Mouse (Mus musculus) midbrain, embryonic 14.5 days (tissue): ENCODE data around the gene Ache. TPM values are rescaled to one million over a fixed set of nuclear protein-coding genes. Genes with fewer than 3 reads are reported as not detected.
"Not testable (repeated sequence)": the region's sequence is repeated elsewhere in the genome, so short reads cannot be mapped to it uniquely, and the experiment has no call there.

Experiments
- ATAC-seq: fragments of 200-750 bp; cut with Nextera tagmentation; 2 replicates; pipeline ENCODE4 v1.8.0; 2017; ENCODE audit warnings: moderate number of reproducible peaks, moderate library complexity; ENCODE audit not compliant: low FRiP score, low TSS enrichment
- DNase-seq: peaks from one replicate; pipeline ENCODE4 v3.0.0-alpha.2; 2015
- H3K27ac ChIP-seq: fragments of 300-500 bp; sonication (generic); replicated peaks from 2 replicates; pipeline ENCODE4 v1.5.1; 2014; ENCODE audit warnings: mild to moderate bottlenecking, low read depth, low read length, moderate library complexity
- H3K27me3 ChIP-seq: fragments of 300-500 bp; sonication (generic); 2 replicates; pipeline ENCODE4 v1.6.1; 2014; ENCODE audit warnings: low read length, control low read depth, mixed read lengths; ENCODE audit not compliant: control insufficient read depth, insufficient read depth
- H3K36me3 ChIP-seq: fragments of 300-500 bp; sonication (generic); 2 replicates; pipeline ENCODE4 v1.6.1; 2014; ENCODE audit warnings: low read length, control low read depth; ENCODE audit not compliant: control insufficient read depth, insufficient read depth
- H3K4me1 ChIP-seq: fragments of 300-500 bp; sonication (generic); 2 replicates; pipeline ENCODE4 v1.6.1; 2014; ENCODE audit warnings: mild to moderate bottlenecking, antibody characterized with exemption, low read length, control low read depth; ENCODE audit not compliant: control insufficient read depth, insufficient read depth
- H3K4me2 ChIP-seq: fragments of 300-500 bp; sonication (generic); 2 replicates; pipeline ENCODE4 v1.6.1; 2014; ENCODE audit warnings: mild to moderate bottlenecking, low read length, moderate library complexity
- H3K4me3 ChIP-seq: fragments of 300-500 bp; sonication (generic); replicated peaks from 2 replicates; pipeline ENCODE4 v1.5.1; 2014; ENCODE audit warnings: low read depth, low read length
- H3K9ac ChIP-seq: fragments of 300-500 bp; sonication (generic); replicated peaks from 2 replicates; pipeline ENCODE4 v1.6.1; 2014; ENCODE audit warnings: mild to moderate bottlenecking, low read length, moderate library complexity
- H3K9me3 ChIP-seq: fragments of 300-500 bp; sonication (generic); 2 replicates; pipeline ENCODE4 v1.6.1; 2016; ENCODE audit warnings: low read length, control low read depth, mixed read lengths; ENCODE audit not compliant: control insufficient read depth
- WGBS: fragments of 180-500 bp; shearing (Covaris S2); extraction: QIAGEN DNeasy Blood & Tissue Kit; methylation state at CpG from one replicate; pipeline ENCODE4 v1.1.7; 2014; 5-methylcytosine and 5-hydroxymethylcytosine counted together
- polyA plus RNA-seq: library from polyadenylated mRNA; unstranded; fragments of >200 nt; fragmentation: Nextera tagmentation; extraction: Ambion mirVana; gene quantifications from 2 replicates; pipeline ENCODE4 v1.2.1, GENCODE M21; 2014

The Ache gene
- 22.2 and 35.7 TPM in 2 replicates for polyA plus RNA-seq

DNA sequence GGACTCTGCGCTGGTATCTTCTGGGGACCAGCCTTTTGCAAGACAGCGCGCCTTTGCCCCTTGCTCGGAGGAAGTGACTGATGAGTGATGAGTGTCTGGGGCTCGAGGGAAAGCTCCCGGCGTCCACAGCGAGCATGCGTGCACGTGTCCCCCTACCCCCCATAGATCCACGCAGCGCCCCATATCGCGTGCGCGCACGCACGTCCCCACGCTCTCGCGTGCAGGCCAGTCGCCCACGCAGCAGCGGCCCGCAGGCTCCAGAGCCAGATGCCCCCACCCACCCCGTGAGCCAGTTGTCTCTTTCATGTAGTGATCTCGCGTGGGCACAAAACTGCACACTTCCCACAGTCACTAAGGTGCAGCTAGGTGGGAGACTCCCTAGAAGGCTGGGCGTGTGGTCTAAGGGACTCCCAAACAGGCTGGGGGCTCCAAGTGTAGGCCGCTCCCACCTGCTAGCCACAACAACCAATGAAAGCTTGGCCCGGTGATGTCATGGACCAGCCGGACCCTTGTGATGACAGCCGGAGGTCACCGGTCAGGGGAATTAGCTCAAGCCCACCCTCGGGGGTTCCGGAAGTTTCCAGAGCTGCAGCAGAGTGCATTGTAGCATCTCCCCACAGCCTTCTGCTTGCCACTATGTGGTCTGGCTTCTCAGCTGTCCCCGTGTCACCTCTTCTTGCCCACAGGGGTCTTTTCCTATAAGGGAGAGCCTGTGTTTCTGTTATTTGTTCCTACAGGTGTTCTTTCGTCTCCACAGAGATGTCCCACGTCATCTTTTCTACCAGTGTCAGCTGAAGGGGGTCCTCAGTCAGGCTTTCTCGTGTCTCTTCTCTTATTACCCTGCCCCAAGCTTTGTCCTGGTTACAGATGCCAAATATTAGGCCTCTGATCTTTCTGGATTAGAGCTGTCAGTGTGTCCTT, at the start of gene Ache:
Ache (plus strand) TSS at position 488 of the 921 bp plus-strand sequence.
- under 1% methylated on average over 40 of the region's 40 CpGs for WGBS
- peak within 1 kb of the TSS; percentile 65 for H3K9ac ChIP-seq
- peak within 1 kb of the TSS; percentile 98 for H3K4me2 ChIP-seq
- peak; percentile 81 for DNase-seq
- H3K9me3 ChIP-seq, result no peaks in the 10 kb centered on the region
- peaks cover 22% of the 10 kb centered on the region for H3K27me3 ChIP-seq
- H3K27ac ChIP-seq, result peak within 1 kb of the TSS; percentile 71
- H3K4me3 ChIP-seq, result peak within 1 kb of the TSS; percentile 50
- no peaks in the 10 kb centered on the region for H3K36me3 ChIP-seq
- H3K4me1 ChIP-seq, result peaks cover 12% of the 10 kb centered on the region; the same call in 1 of the 2 replicates
- ATAC-seq, result peak; percentile 57

DNA sequence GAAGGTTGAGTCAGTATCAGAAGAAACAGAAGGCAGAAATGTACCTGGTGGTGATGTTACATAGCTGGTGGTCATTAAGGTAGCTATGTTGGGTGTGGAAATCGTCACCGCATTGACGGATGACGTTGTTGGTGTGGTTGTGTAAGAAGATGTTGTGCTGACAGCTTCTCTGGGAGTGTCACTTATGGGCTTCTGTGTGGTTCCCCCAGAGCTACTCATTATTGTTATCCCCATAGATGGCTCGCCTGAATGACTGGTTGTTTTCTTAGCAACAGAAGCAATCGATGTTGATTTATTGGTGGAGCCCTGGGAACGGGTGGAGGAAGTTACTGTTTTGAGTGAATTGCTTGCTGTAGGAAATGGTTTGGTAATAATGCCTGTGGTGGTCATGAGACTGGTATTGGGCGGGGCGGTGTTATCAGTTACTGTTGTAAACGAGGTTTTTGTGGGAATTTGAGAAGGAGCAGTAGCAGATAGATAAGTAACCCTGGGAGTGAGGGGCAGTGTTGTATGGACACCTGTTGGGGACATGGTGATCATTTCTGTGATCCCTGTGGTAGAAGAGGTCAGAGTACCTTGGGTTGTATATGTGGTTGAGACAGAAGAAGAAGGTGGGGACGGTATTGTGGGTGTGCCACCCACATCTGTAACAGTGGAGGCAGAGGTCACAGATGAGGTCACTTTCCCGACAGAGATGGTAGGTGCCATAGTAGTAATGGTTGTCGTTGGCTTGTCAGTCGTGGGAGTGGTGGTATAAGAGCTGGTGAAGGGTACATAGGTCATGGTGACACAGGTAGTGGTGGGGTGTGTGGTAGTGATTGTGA, 23.2 kb upstream of the Ache start:
- H3K9me3 ChIP-seq, result no peaks in the 10 kb centered on the region
- H3K9ac ChIP-seq, result no peak overlapping the region

DNA sequence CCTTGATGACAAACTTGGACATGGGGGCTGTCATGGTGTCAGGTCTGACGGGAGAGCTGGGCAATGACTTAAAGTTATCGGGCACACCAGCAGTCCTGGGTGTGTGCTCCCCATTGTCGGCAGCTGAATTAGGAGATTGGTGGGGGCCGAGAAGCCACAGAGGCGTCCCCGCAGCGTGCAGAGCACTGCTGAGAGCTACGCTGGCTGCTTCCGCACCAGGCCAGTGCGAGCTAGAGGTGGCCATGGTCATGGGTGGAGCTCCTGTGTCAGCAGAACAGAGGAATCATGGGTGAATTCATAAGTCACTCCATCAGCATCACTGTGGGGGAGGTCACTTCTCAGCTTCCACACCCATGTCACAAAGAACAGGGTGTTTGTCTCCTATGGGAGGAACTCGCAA, 22.5 kb upstream of the Ache start:
- Histone ChIP-seq H3K4me3 (no peak overlapping the region), H3K9me3 (no peaks in the 10 kb centered on the region), H3K4me2 (no peak overlapping the region), H3K27me3 (no peaks in the 10 kb centered on the region), H3K36me3 (no peaks in the 10 kb centered on the region), H3K27ac (no peak overlapping the region), H3K9ac (no peak overlapping the region), H3K4me1 (no peaks in the 10 kb centered on the region)
- ATAC-seq (no peak), DNase-seq (no peak)
- WGBS, result 91% methylated on average over 11 of the region's 11 CpGs

More for the DNA sequence above, 23.2 kb upstream of the Ache start:
- Histone ChIP-seq H3K27ac (no peak overlapping the region), H3K4me1 (no peaks in the 10 kb centered on the region), H3K27me3 (no peaks in the 10 kb centered on the region), H3K4me2 (no peak overlapping the region), H3K36me3 (no peaks in the 10 kb centered on the region), H3K4me3 (no peak overlapping the region)
- 91% methylated on average over 14 of the region's 14 CpGs for WGBS
- no peak for DNase-seq
- ATAC-seq, result no peak

- 32% methylated on average over 18 of the region's 18 CpGs for WGBS
- H3K27ac ChIP-seq, result no peak overlapping the region
- no peaks in the 10 kb centered on the region for H3K27me3 ChIP-seq
- H3K4me1 ChIP-seq, result no peaks in the 10 kb centered on the region
- 0 out of 2 replicates have a peak overlapping the region, but pooled peaks have one; percentile 12 for H3K9ac ChIP-seq
- H3K36me3 ChIP-seq, result no peaks in the 10 kb centered on the region
- ATAC-seq (no peak), DNase-seq (no peak)
- no peaks in the 10 kb centered on the region; the same call in 1 of the 2 replicates for H3K9me3 ChIP-seq
- H3K4me2 ChIP-seq, result peak overlapping the region; percentile 19
- no peak overlapping the region for H3K4me3 ChIP-seq
Observed at GRCm38 (mm10) chr5:137268131-137268910, 19.0 kb upstream of the Ache start.

- Histone ChIP-seq H3K4me2 (no peak overlapping the region), H3K9ac (no peak overlapping the region), H3K4me1 (no peaks in the 10 kb centered on the region), H3K9me3 (no peaks in the 10 kb centered on the region; the same call in 1 of the 2 replicates), H3K4me3 (no peak overlapping the region), H3K27ac (no peak overlapping the region), H3K36me3 (no peaks in the 10 kb centered on the region), H3K27me3 (no peaks in the 10 kb centered on the region)
- DNase-seq (peak; percentile 79), ATAC-seq (no peak)
- WGBS, result 52% methylated on average over 18 of the region's 18 CpGs
Observed at GRCm38 (mm10) chr5:137277360-137278342, 9.7 kb upstream of the Ache start.

DNA sequence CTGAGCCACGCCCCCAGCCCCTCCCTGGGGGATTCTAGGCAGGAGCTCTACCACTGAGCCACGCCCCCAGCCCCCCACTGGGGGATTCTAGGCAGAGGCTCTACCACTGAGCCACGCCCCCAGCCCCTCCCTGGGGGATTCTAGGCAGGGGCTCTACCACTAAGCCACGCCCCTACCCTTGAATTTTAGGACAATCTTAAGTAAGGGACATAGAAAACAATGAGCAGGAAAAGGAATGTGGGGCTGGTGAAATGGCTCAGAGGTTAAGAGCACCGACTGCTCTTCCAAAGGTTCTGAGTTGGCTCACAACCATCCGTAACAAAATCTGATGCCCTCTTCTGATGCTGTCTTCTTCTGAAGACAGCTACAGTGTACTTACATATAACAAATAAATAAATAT, 2.9 kb upstream of the Ache start:
- H3K4me2 ChIP-seq, DNase-seq, H3K9me3 ChIP-seq, H3K4me3 ChIP-seq, H3K27me3 ChIP-seq, H3K27ac ChIP-seq, H3K9ac ChIP-seq, ATAC-seq, H3K36me3 ChIP-seq: not testable (repeated sequence)
- 85% methylated on average over 5 of the region's 6 CpGs for WGBS
- peaks cover 11% of the 10 kb centered on the region; the same call in 1 of the 2 replicates for H3K4me1 ChIP-seq

- no peak for ATAC-seq
- H3K9me3 ChIP-seq, result no peaks in the 10 kb centered on the region
- H3K9ac ChIP-seq, result no peak overlapping the region
- DNase-seq, result peak; percentile 20
- WGBS, result 66% methylated on average over 5 of the region's 5 CpGs
- H3K27me3 ChIP-seq, result peaks cover 12% of the 10 kb centered on the region
- H3K4me3 ChIP-seq, result no peak overlapping the region
- H3K4me2 ChIP-seq, result no peak overlapping the region
- peaks cover 12% of the 10 kb centered on the region; the same call in 1 of the 2 replicates for H3K4me1 ChIP-seq
- no peaks in the 10 kb centered on the region for H3K36me3 ChIP-seq
- H3K27ac ChIP-seq, result no peak overlapping the region
Observed at GRCm38 (mm10) chr5:137285045-137285444, 2.3 kb upstream of the Ache start.
